Mouse (Mus musculus) megakaryocyte, embryonic 14.5 days (primary cell): ENCODE results near the gene Zc3h15.

Experiments used
- FLI1 ChIP-seq: IDR thresholded peaks from 2 replicates; pipeline ENCODE4 v1.6.1; 2012; ENCODE audit warnings: low read length, inconsistent platforms, mixed read lengths
- GATA1 ChIP-seq: IDR thresholded peaks from 3 replicates; pipeline ENCODE4 v1.6.1; 2012; ENCODE audit warnings: mixed read lengths, low read length, inconsistent platforms, borderline replicate concordance

DNA sequence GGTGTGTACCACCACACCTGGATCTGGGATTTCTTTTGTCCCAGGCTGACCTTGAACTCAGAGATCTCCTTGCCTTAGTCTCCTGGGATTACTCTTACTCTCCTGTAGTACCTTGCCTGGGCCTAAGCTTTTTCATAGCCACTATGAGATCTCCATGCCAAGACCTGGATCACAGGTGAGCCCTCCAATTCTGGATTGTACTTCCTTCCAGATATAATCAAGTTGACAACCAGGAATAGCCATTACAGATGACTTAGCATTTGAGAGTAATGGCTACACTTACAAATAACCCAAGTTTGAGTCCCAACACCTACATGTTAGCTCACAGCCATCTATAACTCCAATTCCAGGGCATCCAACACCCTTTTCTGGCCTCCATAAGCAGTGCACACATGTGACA lies 8.4 kb downstream of the Zc3h15 start:
- no peak for TF ChIP-seq GATA1
- no peak for TF ChIP-seq FLI1
